Mouse (Mus musculus): ENCODE data around the gene Ddi2. TPM values are rescaled to one million over a fixed set of nuclear protein-coding genes. Genes with fewer than 3 reads are reported as not detected.

Gene Ddi2
- polyA plus RNA-seq, 1 experiment, result 21.1 TPM

GRCm38 (mm10) chr4:141648262-141648661 lies 75.0 kb downstream of the Ddi2 start:
- Histone ChIP-seq H3K4me1 (ENCODE audit: control insufficient read depth, insufficient read depth, low read length) (peaks cover 20% of the 10 kb centered on the region), H3K4me3 (replicated peaks; ENCODE audit: insufficient read depth, low read depth, low read length) (no peak overlapping the region), H3K27me3 (ENCODE audit: control insufficient read depth, insufficient read depth, low read length) (no peaks in the 10 kb centered on the region), H3K27ac (ENCODE audit: insufficient read depth, low read length) (0 out of 2 replicates have a peak overlapping the region, but pooled peaks have one; percentile 19)
- DNase-seq, result no peak
- 51% methylated on average over 5 of the region's 5 CpGs for WGBS
- TF ChIP-seq POLR2A (IDR thresholded peaks at IDR 0.05; ENCODE audit: borderline replicate concordance, insufficient read depth, low read length) (no peak), CTCF (IDR thresholded peaks at IDR 0.05; ENCODE audit: borderline replicate concordance, insufficient read depth, low read depth, low read length) (no peak)

- no peak for DNase-seq
- TF ChIP-seq CTCF (IDR thresholded peaks at IDR 0.05; ENCODE audit: borderline replicate concordance, insufficient read depth, low read depth, low read length), result no peak
- TF ChIP-seq POLR2A (IDR thresholded peaks at IDR 0.05; ENCODE audit: borderline replicate concordance, insufficient read depth, low read length), result no peak
- WGBS, result 91% methylated on average over 3 of the region's 3 CpGs
- Histone ChIP-seq H3K4me1 (ENCODE audit: control insufficient read depth, insufficient read depth, low read length) (peaks cover 25% of the 10 kb centered on the region), H3K27ac (ENCODE audit: insufficient read depth, low read length) (no peak overlapping the region), H3K4me3 (replicated peaks; ENCODE audit: insufficient read depth, low read depth, low read length) (no peak overlapping the region), H3K27me3 (ENCODE audit: control insufficient read depth, insufficient read depth, low read length) (no peaks in the 10 kb centered on the region)
Observed at GRCm38 (mm10) chr4:141647187-141647586, 76.0 kb downstream of the Ddi2 start.

DNA sequence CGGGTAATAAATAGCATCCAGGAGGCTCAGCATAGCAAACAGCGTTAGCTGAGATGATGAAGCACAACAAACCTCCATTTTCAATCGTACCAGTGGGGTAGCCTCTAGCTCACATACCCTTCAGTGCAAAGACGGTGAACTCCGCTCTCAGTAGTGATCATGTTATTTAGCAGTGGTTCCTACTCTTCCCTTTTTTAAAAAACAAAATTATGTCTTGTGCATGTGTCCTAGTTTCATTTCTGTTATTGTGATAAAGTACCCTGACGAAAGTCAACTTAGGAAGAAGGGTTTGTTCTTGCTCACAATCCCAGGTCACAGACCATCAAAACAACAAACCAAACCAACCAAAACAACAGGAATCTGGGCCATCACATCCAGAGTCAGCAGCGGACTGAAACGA lies 77.2 kb downstream of the Ddi2 start:
- no peak overlapping the region for H3K27ac ChIP-seq (ENCODE audit: insufficient read depth, low read length)
- DNase-seq, result no peak
- no peaks in the 10 kb centered on the region for H3K27me3 ChIP-seq (ENCODE audit: control insufficient read depth, insufficient read depth, low read length)
- TF ChIP-seq CTCF (IDR thresholded peaks at IDR 0.05; ENCODE audit: borderline replicate concordance, insufficient read depth, low read depth, low read length) (no peak), POLR2A (IDR thresholded peaks at IDR 0.05; ENCODE audit: borderline replicate concordance, insufficient read depth, low read length) (no peak)
- H3K4me1 ChIP-seq (ENCODE audit: control insufficient read depth, insufficient read depth, low read length), result peaks cover 28% of the 10 kb centered on the region
- no peak overlapping the region for H3K4me3 ChIP-seq (replicated peaks; ENCODE audit: insufficient read depth, low read depth, low read length)
- 90% methylated on average over 8 of the region's 8 CpGs for WGBS

- TF ChIP-seq POLR2A (IDR thresholded peaks at IDR 0.05; ENCODE audit: borderline replicate concordance, insufficient read depth, low read length) (no peak), CTCF (IDR thresholded peaks at IDR 0.05; ENCODE audit: borderline replicate concordance, insufficient read depth, low read depth, low read length) (no peak)
- H3K27me3 ChIP-seq (ENCODE audit: control insufficient read depth, insufficient read depth, low read length), result no peaks in the 10 kb centered on the region
- H3K4me3 ChIP-seq (replicated peaks; ENCODE audit: insufficient read depth, low read depth, low read length), result no peak overlapping the region
- peaks cover 26% of the 10 kb centered on the region for H3K4me1 ChIP-seq (ENCODE audit: control insufficient read depth, insufficient read depth, low read length)
- DNase-seq, result peak; percentile 62 to 76
- H3K27ac ChIP-seq (ENCODE audit: insufficient read depth, low read length), result peak overlapping the region; percentile 85
- WGBS, result under 1% methylated on average over 7 of the region's 7 CpGs
Observed at GRCm38 (mm10) chr4:141643118-141643855, 79.9 kb downstream of the Ddi2 start.

DNA sequence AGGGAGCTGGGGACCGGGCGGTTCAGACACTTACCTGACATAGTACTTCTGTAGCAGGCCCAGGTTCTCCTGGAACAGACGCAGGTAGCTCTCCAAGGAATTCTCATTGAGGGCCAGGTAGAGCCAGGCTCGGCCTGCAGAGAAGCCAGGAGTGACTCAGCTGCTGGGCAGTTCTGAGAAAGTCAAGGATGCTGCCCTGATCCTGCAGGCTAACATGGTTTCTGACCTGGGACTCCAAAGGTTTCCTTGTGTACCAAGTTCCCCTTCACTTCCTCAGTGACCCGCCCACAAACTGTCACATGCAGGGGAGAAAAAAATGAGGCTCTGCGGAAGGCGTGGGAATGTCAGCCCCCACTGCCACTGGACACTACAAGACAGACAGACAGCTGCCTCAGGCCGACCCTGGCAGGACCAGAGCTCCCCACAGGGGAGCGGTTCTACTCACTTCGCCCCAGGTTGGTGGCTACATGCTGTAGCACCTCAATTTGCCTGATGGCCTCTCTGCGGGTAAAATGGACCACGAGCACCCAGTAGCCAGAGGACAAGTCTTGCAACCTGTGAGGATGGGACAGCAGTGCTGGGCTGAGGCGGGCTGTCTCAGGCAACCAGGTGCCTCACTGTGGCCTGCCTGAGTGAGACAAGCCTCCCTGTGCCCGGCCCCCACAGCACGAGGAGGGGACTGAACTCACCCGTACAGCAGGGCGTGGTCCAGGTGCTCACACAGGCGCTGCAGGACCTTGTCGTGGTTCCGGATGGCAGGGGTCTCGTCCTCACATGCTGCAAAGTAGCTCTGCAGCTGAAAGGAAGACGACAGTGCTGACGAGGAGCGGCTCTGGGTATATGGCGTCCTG lies 81.0 kb downstream of the Ddi2 start:
- TF ChIP-seq POLR2A (IDR thresholded peaks at IDR 0.05; ENCODE audit: borderline replicate concordance, insufficient read depth, low read length) (no peak), CTCF (IDR thresholded peaks at IDR 0.05; ENCODE audit: borderline replicate concordance, insufficient read depth, low read depth, low read length) (no peak)
- Histone ChIP-seq H3K4me3 (replicated peaks; ENCODE audit: insufficient read depth, low read depth, low read length) (no peak overlapping the region), H3K27ac (ENCODE audit: insufficient read depth, low read length) (no peak overlapping the region; the same call in 1 of the 2 replicates), H3K4me1 (ENCODE audit: control insufficient read depth, insufficient read depth, low read length) (peaks cover 24% of the 10 kb centered on the region), H3K27me3 (ENCODE audit: control insufficient read depth, insufficient read depth, low read length) (no peaks in the 10 kb centered on the region)
- 79% methylated on average over 25 of the region's 25 CpGs for WGBS
- DNase-seq, result no peak

GRCm38 (mm10) chr4:141641353-141641771 lies 81.9 kb downstream of the Ddi2 start:
- peak in 1 of 2 experiments; percentile 43 for DNase-seq
- H3K27ac ChIP-seq (ENCODE audit: insufficient read depth, low read length), result no peak overlapping the region
- H3K27me3 ChIP-seq (ENCODE audit: control insufficient read depth, insufficient read depth, low read length), result no peaks in the 10 kb centered on the region
- no peak for TF ChIP-seq CTCF (IDR thresholded peaks at IDR 0.05; ENCODE audit: borderline replicate concordance, insufficient read depth, low read depth, low read length)
- TF ChIP-seq POLR2A (IDR thresholded peaks at IDR 0.05; ENCODE audit: borderline replicate concordance, insufficient read depth, low read length), result no peak
- H3K4me3 ChIP-seq (replicated peaks; ENCODE audit: insufficient read depth, low read depth, low read length), result no peak overlapping the region
- WGBS, result 27% methylated on average over 7 of the region's 7 CpGs
- peaks cover 24% of the 10 kb centered on the region for H3K4me1 ChIP-seq (ENCODE audit: control insufficient read depth, insufficient read depth, low read length)

GRCm38 (mm10) chr4:141639474-141639873 lies 83.7 kb downstream of the Ddi2 start:
- Histone ChIP-seq H3K27me3 (ENCODE audit: control insufficient read depth, insufficient read depth, low read length) (no peaks in the 10 kb centered on the region), H3K4me1 (ENCODE audit: control insufficient read depth, insufficient read depth, low read length) (peaks cover 24% of the 10 kb centered on the region), H3K27ac (ENCODE audit: insufficient read depth, low read length) (no peak overlapping the region), H3K4me3 (replicated peaks; ENCODE audit: insufficient read depth, low read depth, low read length) (no peak overlapping the region)
- WGBS, result 64% methylated on average over 11 of the region's 11 CpGs
- no peak for DNase-seq
- TF ChIP-seq CTCF (IDR thresholded peaks at IDR 0.05; ENCODE audit: borderline replicate concordance, insufficient read depth, low read depth, low read length) (0 out of 2 replicates have a peak, but pooled peaks have one; percentile 1), POLR2A (IDR thresholded peaks at IDR 0.05; ENCODE audit: borderline replicate concordance, insufficient read depth, low read length) (no peak)
